Mouse (Mus musculus): ENCODE results near the gene Col18a1. TPM values are rescaled to one million over a fixed set of nuclear protein-coding genes. Genes with fewer than 3 reads are reported as not detected.

The Col18a1 gene
- 137 and 167 TPM in 2 replicates for polyA plus RNA-seq (2015; fragmentation: Nextera tagmentation; extraction: Ambion mirVana)

DNA sequence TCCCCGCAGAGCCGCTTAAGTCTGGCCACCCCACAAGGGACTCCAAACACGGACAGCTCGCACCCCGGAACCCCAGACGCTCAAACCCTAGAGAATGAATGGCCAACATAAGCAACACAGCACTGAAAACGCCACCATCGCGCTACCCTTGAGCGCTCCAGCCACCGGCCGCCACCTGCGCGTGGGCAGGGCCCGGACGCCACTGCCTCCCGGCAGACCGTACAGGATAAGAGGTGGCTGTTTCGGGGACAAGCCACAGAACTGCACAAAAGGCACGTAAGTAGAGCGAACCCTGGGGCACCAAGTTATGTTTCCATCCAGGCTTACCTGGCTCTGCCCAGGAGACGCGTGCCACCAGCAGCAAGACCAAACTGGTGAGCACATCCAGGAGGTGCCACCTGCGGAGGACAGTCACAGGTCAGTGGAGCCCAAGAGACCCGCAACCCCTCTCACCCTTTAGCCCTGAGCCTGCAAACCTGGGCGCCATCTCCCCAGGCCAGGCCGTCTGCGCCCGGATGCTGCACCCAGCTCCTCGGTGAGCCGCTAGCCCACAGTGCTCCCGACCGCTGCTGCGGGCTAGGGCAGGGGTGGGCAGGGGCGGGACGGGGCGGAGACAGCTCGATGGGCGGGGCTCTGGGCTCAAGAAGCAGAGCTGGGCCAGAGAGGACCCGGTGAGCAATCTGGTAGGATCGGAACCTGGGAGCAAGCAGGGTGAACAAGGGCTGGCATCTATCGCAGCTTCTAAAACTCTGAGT lies at the start of gene Col18a1:
Col18a1 (minus strand) TSS at position 586 of the 755 bp plus-strand sequence.
- peaks cover 11% of the 10 kb centered on the region for H3K4me1 ChIP-seq (ENCODE audit: insufficient read depth)
- H3K36me3 ChIP-seq (replicated peaks; ENCODE audit: insufficient read depth, low read length): no peaks in the 10 kb centered on the region
- ATAC-seq: peak; percentile 60
- H3K9ac ChIP-seq (replicated peaks): no peak within 1 kb of the TSS
- 2% methylated on average over 42 of the region's 42 CpGs for WGBS (ENCODE audit: insufficient replicate concordance)
- no peaks in the 10 kb centered on the region for H3K9me3 ChIP-seq (ENCODE audit: low read length)
- peak; percentile 64 for DNase-seq
- no peak for TF ChIP-seq EP300 (IDR thresholded peaks at IDR 0.05; ENCODE audit: low read depth)
- TF ChIP-seq CTCF (IDR thresholded peaks at IDR 0.05; ENCODE audit: low read depth): no peak
- H3K27me3 ChIP-seq (ENCODE audit: insufficient read depth, low read length): peaks cover 42% of the 10 kb centered on the region
- peak within 1 kb of the TSS; percentile 72 for H3K4me2 ChIP-seq (ENCODE audit: low read depth, low read length)
- no peak within 1 kb of the TSS for H3K27ac ChIP-seq (ENCODE audit: low read depth)
- peak within 1 kb of the TSS; percentile 43 for H3K4me3 ChIP-seq (ENCODE audit: low read depth, low read length)

DNA sequence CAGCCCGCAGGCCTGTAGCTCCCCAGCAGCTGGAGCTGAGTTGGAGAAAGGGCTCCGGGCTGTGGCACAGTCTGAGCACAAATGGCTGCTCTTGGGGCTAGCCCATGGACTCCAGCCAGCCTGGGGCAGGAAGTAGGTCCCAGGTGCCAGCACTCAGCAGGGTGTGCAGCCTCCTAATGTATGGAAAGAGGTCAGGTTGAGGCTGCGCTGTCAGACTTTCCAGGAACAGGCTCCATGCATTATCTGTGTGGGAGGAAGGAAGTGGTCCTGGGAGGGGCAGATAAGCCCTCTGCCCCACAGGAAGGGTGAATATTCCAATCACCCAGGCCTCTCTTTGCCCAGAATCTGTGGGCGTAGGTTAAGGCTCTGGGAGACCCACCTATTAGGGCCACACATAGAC lies 49.3 kb upstream of the Col18a1 start:
- Histone ChIP-seq H3K4me1 (ENCODE audit: insufficient read depth) (peaks cover 41% of the 10 kb centered on the region), H3K9ac (replicated peaks) (no peak overlapping the region), H3K4me3 (ENCODE audit: low read depth, low read length) (no peak overlapping the region), H3K27me3 (ENCODE audit: insufficient read depth, low read length) (no peaks in the 10 kb centered on the region), H3K9me3 (ENCODE audit: low read length) (no peaks in the 10 kb centered on the region), H3K36me3 (replicated peaks; ENCODE audit: insufficient read depth, low read length) (no peaks in the 10 kb centered on the region), H3K27ac (ENCODE audit: low read depth) (0 out of 2 replicates have a peak overlapping the region, but pooled peaks have one; percentile 2), H3K4me2 (ENCODE audit: low read depth, low read length) (no peak overlapping the region)
- no peak for DNase-seq
- peak; percentile 56 for TF ChIP-seq EP300 (IDR thresholded peaks at IDR 0.05; ENCODE audit: low read depth)
- TF ChIP-seq CTCF (IDR thresholded peaks at IDR 0.05; ENCODE audit: low read depth): no peak
- ATAC-seq: no peak
- WGBS (ENCODE audit: insufficient replicate concordance): 46% methylated on average over 4 of the region's 4 CpGs

DNA sequence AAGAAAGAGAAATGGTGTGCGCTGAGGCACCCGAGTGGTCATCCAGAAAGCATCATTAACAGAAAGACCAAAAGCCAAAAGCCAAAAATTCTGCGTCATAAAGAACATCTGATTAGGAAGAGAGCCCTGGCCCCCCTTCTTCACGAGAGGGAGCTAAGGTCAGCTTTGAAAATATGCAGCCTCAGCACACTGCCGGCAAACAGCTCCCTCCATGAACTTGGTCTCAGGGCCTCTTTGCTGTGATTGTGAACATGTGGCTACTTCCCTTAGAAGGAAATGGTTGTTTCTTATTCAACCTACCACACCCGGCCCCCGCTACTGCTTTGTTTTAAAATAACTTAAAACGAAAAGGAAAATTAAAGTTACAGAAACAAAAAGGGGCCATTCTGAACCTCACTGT lies 48.2 kb upstream of the Col18a1 start:
- Histone ChIP-seq H3K27me3 (ENCODE audit: insufficient read depth, low read length) (no peaks in the 10 kb centered on the region), H3K36me3 (replicated peaks; ENCODE audit: insufficient read depth, low read length) (no peaks in the 10 kb centered on the region), H3K9ac (replicated peaks) (no peak overlapping the region), H3K4me2 (ENCODE audit: low read depth, low read length) (no peak overlapping the region), H3K4me1 (ENCODE audit: insufficient read depth) (peaks cover 39% of the 10 kb centered on the region), H3K9me3 (ENCODE audit: low read length) (no peaks in the 10 kb centered on the region), H3K4me3 (ENCODE audit: low read depth, low read length) (no peak overlapping the region), H3K27ac (ENCODE audit: low read depth) (no peak overlapping the region)
- TF ChIP-seq CTCF (IDR thresholded peaks at IDR 0.05; ENCODE audit: low read depth) (no peak), EP300 (IDR thresholded peaks at IDR 0.05; ENCODE audit: low read depth) (peak; percentile 19; the same call in 1 of the 2 replicates)
- ATAC-seq: no peak
- WGBS (ENCODE audit: insufficient replicate concordance): 56% methylated on average over 8 of the region's 8 CpGs
- DNase-seq: no peak

DNA sequence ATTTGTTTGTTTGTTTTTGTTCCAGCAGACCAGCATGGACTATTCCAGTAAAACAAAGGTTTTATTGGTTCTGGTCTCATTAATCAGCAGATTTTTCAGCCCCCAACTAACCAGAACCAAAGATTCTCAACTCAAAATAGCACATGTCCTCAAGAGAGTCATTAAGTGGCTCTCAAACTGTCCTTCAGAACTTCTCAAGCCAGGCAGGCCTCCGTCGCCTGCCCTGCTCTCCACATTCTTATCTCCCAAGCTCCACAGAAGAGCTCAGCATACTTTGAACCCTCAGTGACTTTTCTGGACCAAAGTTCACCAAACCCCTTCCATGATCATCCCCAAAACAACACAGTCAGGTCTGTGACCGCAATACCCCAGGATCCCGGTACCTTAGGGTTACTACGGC lies 47.1 kb upstream of the Col18a1 start:
- no peak overlapping the region for H3K27ac ChIP-seq (ENCODE audit: low read depth)
- H3K4me1 ChIP-seq (ENCODE audit: insufficient read depth): peaks cover 44% of the 10 kb centered on the region
- H3K4me3 ChIP-seq (ENCODE audit: low read depth, low read length): no peak overlapping the region
- H3K4me2 ChIP-seq (ENCODE audit: low read depth, low read length): no peak overlapping the region
- ATAC-seq (no peak), DNase-seq (no peak)
- no peaks in the 10 kb centered on the region for H3K9me3 ChIP-seq (ENCODE audit: low read length)
- H3K36me3 ChIP-seq (replicated peaks; ENCODE audit: insufficient read depth, low read length): no peaks in the 10 kb centered on the region
- 81% methylated on average over 5 of the region's 5 CpGs for WGBS (ENCODE audit: insufficient replicate concordance)
- no peak overlapping the region for H3K9ac ChIP-seq (replicated peaks)
- H3K27me3 ChIP-seq (ENCODE audit: insufficient read depth, low read length): no peaks in the 10 kb centered on the region
- TF ChIP-seq EP300 (IDR thresholded peaks at IDR 0.05; ENCODE audit: low read depth): no peak
- no peak for TF ChIP-seq CTCF (IDR thresholded peaks at IDR 0.05; ENCODE audit: low read depth)

DNA sequence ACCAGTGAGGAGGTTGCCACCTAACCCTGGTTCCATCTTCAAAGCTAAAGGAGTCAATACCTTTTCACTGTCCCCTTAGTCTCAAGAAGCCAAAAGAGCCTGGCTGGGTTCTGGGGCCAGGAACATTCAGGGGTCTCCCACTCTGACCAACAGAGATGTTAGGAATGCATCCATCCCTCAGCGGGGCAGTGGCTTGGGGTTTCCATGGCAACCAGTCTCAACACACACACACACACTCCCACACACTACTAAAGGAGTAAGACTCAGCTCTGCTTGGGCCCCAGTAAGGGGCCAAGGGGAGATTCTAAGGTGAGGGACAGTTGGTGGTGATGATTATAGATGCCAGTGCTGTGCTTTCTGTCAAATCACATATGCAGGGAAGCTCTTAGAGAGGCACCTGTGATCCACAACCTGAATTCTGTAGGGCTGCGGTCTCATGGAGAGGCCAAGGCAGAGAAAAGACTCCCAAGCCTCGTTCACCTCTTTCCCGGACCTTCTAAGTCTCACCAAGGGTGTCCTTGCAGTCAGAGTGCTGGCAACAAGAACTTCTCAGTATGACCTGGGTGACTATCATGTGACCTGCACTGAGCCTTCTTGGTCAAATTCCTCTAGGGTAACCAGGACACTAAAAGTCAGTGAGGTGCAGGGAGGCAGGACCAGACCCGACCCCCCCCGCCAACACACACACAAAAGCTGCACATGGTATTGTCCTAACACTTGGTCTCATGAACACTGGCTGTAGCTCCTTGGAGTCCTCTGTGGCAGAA lies 46.2 kb upstream of the Col18a1 start:
- no peak overlapping the region for H3K9ac ChIP-seq (replicated peaks)
- H3K36me3 ChIP-seq (replicated peaks; ENCODE audit: insufficient read depth, low read length): no peaks in the 10 kb centered on the region
- ATAC-seq: no peak
- DNase-seq: no peak
- no peaks in the 10 kb centered on the region for H3K27me3 ChIP-seq (ENCODE audit: insufficient read depth, low read length)
- WGBS (ENCODE audit: insufficient replicate concordance): 89% methylated on average over 6 of the region's 6 CpGs
- H3K4me3 ChIP-seq (ENCODE audit: low read depth, low read length): no peak overlapping the region
- peaks cover 44% of the 10 kb centered on the region for H3K4me1 ChIP-seq (ENCODE audit: insufficient read depth)
- H3K4me2 ChIP-seq (ENCODE audit: low read depth, low read length): no peak overlapping the region
- H3K9me3 ChIP-seq (ENCODE audit: low read length): no peaks in the 10 kb centered on the region
- 0 out of 2 replicates have a peak overlapping the region, but pooled peaks have one; percentile 92 for H3K27ac ChIP-seq (ENCODE audit: low read depth)
- TF ChIP-seq CTCF (IDR thresholded peaks at IDR 0.05; ENCODE audit: low read depth) (no peak), EP300 (IDR thresholded peaks at IDR 0.05; ENCODE audit: low read depth) (no peak)

DNA sequence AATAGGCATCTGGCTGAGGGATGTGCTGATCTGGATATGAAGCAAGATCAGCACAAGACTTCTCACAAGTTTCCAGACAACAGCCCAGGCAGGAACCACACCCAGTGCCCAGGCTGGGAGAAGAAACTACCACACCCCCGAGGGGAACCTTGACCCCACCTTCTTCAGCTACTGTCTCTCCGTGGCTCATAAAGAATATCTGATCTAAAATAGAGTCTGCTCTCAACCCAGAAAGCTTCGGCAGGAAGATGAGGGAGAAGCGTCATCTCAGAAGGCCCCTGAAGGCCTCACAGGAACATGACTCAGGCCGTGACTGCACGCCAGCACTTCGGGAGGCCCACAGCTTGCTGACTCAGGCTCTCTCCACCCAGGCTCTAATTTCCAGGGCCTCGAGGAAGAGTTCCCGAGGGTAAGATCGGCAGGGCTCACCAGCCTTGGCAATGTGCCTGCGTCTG lies 44.8 kb upstream of the Col18a1 start:
- Histone ChIP-seq H3K9ac (replicated peaks) (peak overlapping the region; percentile 50), H3K4me2 (ENCODE audit: low read depth, low read length) (peak overlapping the region; percentile 39), H3K9me3 (ENCODE audit: low read length) (no peaks in the 10 kb centered on the region), H3K4me1 (ENCODE audit: insufficient read depth) (peaks cover 38% of the 10 kb centered on the region), H3K27ac (ENCODE audit: low read depth) (peak overlapping the region; percentile 92), H3K36me3 (replicated peaks; ENCODE audit: insufficient read depth, low read length) (no peaks in the 10 kb centered on the region), H3K27me3 (ENCODE audit: insufficient read depth, low read length) (no peaks in the 10 kb centered on the region), H3K4me3 (ENCODE audit: low read depth, low read length) (peak overlapping the region; percentile 4)
- ATAC-seq: peak; percentile 88
- peak; percentile 64 for DNase-seq
- 26% methylated on average over 11 of the region's 11 CpGs for WGBS (ENCODE audit: insufficient replicate concordance)
- TF ChIP-seq EP300 (IDR thresholded peaks at IDR 0.05; ENCODE audit: low read depth) (no peak), CTCF (IDR thresholded peaks at IDR 0.05; ENCODE audit: low read depth) (no peak)

All from liver, postnatal 0 days (tissue).